Mouse (Mus musculus): Measurements from ENCODE around the gene Pcnx2. TPM values are rescaled to one million over a fixed set of nuclear protein-coding genes. Genes with fewer than 3 reads are reported as not detected.

The Pcnx2 gene
- polyA plus RNA-seq, 1 experiment, result not detected

GRCm38 (mm10) chr8:125759022-125759421 is 139.1 kb downstream of the Pcnx2 start:
- TF ChIP-seq GATA1 (IDR thresholded peaks at IDR 0.05; ENCODE audit: low read length), result no peak

GRCm38 (mm10) chr8:125757106-125757496 is 141.0 kb downstream of the Pcnx2 start:
- no peak for TF ChIP-seq GATA1 (IDR thresholded peaks at IDR 0.05; ENCODE audit: low read length)

DNA sequence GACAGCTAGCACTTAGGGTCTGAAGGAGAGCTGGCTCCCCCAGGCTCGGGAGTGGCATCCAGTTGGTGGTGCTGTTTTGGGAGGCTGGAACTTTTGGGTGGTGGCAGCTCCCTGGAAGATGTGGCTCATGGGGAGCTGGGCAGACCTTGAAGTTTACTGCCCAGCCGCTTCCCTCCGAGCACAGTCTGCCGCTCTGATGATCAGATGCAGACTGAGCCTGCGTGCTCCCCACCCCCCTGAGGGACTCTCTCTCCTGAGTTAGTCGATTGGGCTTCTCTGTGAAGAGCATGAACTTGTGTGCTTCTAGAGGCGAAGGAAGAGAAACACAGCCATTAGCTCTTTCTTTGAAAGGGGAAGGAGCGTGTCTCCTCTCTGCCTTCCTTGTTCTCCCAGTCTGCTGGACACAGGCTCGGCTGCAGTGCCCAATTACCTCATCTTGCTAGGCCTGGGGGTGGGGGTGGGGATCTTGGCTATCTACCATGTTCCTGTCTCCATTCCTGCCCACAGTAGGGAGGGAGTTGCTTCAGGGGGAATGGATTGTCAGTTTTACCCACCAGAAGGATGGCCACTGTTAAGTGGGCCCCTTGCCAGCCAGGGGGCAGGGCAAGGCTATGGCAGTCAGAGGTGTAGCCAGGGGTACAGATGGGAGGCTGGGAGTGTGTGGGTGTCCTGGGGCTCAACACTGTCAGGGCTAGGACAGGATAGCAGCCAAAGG is 141.6 kb downstream of the Pcnx2 start:
- TF ChIP-seq GATA1 (IDR thresholded peaks at IDR 0.05; ENCODE audit: low read length), result no peak

GRCm38 (mm10) chr8:125755896-125756295 is 142.2 kb downstream of the Pcnx2 start:
- TF ChIP-seq GATA1 (IDR thresholded peaks at IDR 0.05; ENCODE audit: low read length), result no peak

DNA sequence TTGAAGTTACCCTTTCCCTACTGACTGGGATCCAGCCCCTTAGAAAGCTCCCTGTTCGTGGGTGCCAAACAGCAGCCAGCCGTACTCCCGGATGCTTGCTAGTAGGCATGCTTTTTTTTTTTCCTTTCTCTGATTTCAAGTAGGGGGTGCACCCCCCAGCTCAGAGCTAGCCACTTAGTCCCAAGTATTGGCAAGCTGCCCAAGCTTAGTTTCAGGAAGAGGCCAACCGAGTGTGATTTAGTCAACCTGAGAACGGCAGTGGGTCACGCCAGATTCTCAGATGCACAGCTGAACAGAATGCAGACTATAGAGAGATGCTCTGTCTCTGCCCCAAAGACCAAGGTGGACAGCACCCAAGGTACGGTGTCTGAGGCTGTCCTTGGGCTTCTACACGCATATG is 147.3 kb downstream of the Pcnx2 start:
- TF ChIP-seq GATA1 (IDR thresholded peaks at IDR 0.05; ENCODE audit: low read length), result no peak

DNA sequence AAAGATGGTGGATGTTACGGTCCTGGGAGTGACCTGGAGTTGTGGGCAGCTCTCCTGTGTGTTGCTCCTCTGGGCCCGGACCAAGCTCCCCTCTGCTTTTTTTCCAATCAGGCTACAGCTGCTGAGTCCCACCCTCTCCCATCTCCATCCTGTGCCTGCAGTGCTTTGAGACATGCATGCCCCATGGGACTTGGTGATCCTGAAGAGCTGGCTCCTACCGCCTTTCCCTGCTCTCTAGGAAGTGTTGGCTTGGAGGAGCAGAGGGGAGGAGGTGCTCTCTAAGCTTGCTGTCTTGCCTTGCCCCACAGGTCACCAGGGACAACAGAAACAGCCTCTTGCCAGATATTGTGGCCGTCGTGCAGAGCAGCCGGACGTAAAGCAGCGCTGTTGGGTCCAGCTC is 150.7 kb downstream of the Pcnx2 start:
- TF ChIP-seq GATA1 (IDR thresholded peaks at IDR 0.05; ENCODE audit: low read length), result no peak

DNA sequence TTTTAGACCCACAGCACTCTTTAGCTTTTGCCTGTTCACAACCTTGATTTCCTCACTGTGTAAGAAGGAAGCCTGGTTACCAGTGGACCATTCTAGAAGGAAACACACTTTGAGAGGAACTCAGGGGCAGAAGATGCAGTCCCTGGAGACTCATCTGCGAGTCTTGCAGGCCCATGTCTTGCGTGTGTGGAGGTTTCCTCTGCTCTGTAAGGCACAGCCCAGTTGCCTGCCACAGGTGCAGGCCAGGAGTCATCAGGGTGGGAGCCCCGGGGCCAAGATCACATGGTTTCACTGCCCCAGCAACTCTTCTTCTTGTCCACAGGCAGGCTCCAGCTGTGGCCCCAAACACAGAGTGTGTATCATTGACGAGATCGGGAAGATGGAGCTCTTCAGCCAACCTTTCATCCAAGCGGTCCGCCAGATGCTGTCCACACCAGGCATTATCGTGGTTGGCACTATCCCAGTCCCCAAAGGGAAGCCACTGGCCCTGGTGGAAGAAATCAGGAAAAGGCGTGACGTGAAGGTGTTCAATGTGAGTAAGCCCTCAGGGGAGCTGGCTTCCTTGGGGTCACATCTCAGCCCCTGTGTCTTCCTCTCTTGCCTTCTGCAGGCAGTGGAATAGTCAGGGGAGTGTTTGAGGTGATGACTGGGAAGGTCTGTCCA is 153.1 kb downstream of the Pcnx2 start:
- no peak for TF ChIP-seq GATA1 (IDR thresholded peaks at IDR 0.05; ENCODE audit: low read length)

- no peak for TF ChIP-seq GATA1 (IDR thresholded peaks at IDR 0.05; ENCODE audit: low read length)
These were observed 155.7 kb downstream of the Pcnx2 start for GRCm38 (mm10) chr8:125742406-125742805.

DNA sequence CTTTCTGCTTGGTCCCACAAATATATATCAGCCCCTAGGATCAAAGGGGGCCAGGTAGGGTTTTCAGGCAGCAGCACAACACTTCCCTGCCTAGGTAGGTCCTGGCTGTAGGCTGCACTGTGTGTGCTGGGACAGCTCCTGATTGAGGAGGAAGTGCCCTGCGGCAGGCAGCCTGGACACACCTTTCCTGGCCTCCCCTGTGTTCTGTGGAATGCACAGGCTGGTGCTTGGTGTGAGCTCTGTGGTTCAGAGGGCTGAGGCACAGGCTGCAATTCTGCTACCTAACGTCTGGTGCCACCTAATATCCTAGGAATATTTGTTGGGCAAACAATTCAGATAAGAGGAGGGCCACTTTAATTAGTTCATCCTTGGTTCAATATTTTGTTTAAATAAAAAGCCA is 156.3 kb downstream of the Pcnx2 start:
- TF ChIP-seq GATA1 (IDR thresholded peaks at IDR 0.05; ENCODE audit: low read length), result no peak

GRCm38 (mm10) chr8:125741377-125741776 is 156.7 kb downstream of the Pcnx2 start:
- no peak for TF ChIP-seq GATA1 (IDR thresholded peaks at IDR 0.05; ENCODE audit: low read length)

GRCm38 (mm10) chr8:125740655-125741054 is 157.5 kb downstream of the Pcnx2 start:
- TF ChIP-seq GATA1 (IDR thresholded peaks at IDR 0.05; ENCODE audit: low read length), result no peak

- TF ChIP-seq GATA1 (IDR thresholded peaks at IDR 0.05; ENCODE audit: low read length), result no peak
These were observed 159.2 kb downstream of the Pcnx2 start for GRCm38 (mm10) chr8:125738956-125739355.

- TF ChIP-seq GATA1 (IDR thresholded peaks at IDR 0.05; ENCODE audit: low read length), result no peak
These were observed 163.9 kb downstream of the Pcnx2 start for GRCm38 (mm10) chr8:125733964-125734956.

GRCm38 (mm10) chr8:125729746-125730145 is 168.4 kb downstream of the Pcnx2 start, which contains the start of gene Ntpcr:
Gene Ntpcr, plus strand, starts transcription at chr8:125729963.
- TF ChIP-seq GATA1 (IDR thresholded peaks at IDR 0.05; ENCODE audit: low read length), result no peak

- TF ChIP-seq GATA1 (IDR thresholded peaks at IDR 0.05; ENCODE audit: low read length), result no peak
These were observed 170.3 kb downstream of the Pcnx2 start for GRCm38 (mm10) chr8:125727797-125728196.

GRCm38 (mm10) chr8:125726986-125727385 is 171.1 kb downstream of the Pcnx2 start:
- no peak for TF ChIP-seq GATA1 (IDR thresholded peaks at IDR 0.05; ENCODE audit: low read length)

All from G1E-ER4 (cell line).